Mouse (Mus musculus) neural tube, embryonic 12.5 days (tissue): ENCODE results near the gene Tspo. TPM values are rescaled to one million over a fixed set of nuclear protein-coding genes. Genes with fewer than 3 reads are reported as not detected.

Experiments used
- ATAC-seq: fragments of 200-750 bp; cut with Nextera tagmentation; 2 replicates; pipeline ENCODE4 v1.8.0; 2017; ENCODE audit warnings: low read depth, mild to moderate bottlenecking, moderate TSS enrichment, moderate library complexity; ENCODE audit not compliant: low FRiP score
- H3K27ac ChIP-seq: fragments of 300-500 bp; sonication (generic); 2 replicates; pipeline ENCODE4 v1.5.1; 2016
- H3K27me3 ChIP-seq: fragments of 300-500 bp; sonication (generic); replicated peaks from 2 replicates; pipeline ENCODE4 v1.6.1; 2016; ENCODE audit warnings: mild to moderate bottlenecking
- H3K36me3 ChIP-seq: fragments of 300-500 bp; sonication (generic); 2 replicates; pipeline ENCODE4 v1.6.1; 2016; ENCODE audit warnings: mild to moderate bottlenecking
- H3K4me1 ChIP-seq: fragments of 300-500 bp; sonication (generic); 2 replicates; pipeline ENCODE4 v1.6.1; 2016
- H3K4me2 ChIP-seq: fragments of 300-500 bp; sonication (generic); replicated peaks from 2 replicates; pipeline ENCODE4 v1.6.1; 2016; ENCODE audit warnings: mild to moderate bottlenecking
- H3K4me3 ChIP-seq: fragments of 300-500 bp; sonication (generic); 2 replicates; pipeline ENCODE4 v1.5.1; 2016
- H3K9ac ChIP-seq: fragments of 300-500 bp; sonication (generic); 2 replicates; pipeline ENCODE4 v1.6.1; 2016; ENCODE audit warnings: mild to moderate bottlenecking
- H3K9me3 ChIP-seq: fragments of 300-500 bp; sonication (generic); 2 replicates; pipeline ENCODE4 v1.6.1; 2016; ENCODE audit warnings: mild to moderate bottlenecking
- WGBS: fragments of 180-500 bp; shearing (Covaris S2); methylation state at CpG from one replicate; pipeline ENCODE4 v1.1.7; 2016; 5-methylcytosine and 5-hydroxymethylcytosine counted together
- polyA plus RNA-seq: library from polyadenylated mRNA; unstranded; fragments of >200 nt; fragmentation: Nextera tagmentation; extraction: Ambion mirVana; gene quantifications from 2 replicates; pipeline ENCODE4 v1.2.1, GENCODE M21; 2016

Gene Tspo
- polyA plus RNA-seq, 1 experiment from 2014 or later, result 15.7 TPM

- WGBS, result 77% methylated on average over 2 of the region's 2 CpGs
- Histone ChIP-seq H3K4me2 (no peak overlapping the region), H3K27me3 (no peaks in the 10 kb centered on the region), H3K9me3 (no peaks in the 10 kb centered on the region), H3K4me3 (no peak overlapping the region), H3K36me3 (peaks cover 72% of the 10 kb centered on the region), H3K27ac (no peak overlapping the region), H3K9ac (0 out of 2 replicates have a peak overlapping the region, but pooled peaks have one; percentile 33), H3K4me1 (0 out of 2 replicates have a peak, but pooled peaks cover 4% of the 10 kb centered on the region)
- no peak for ATAC-seq
These were observed 13.3 kb upstream of the Tspo start for GRCm38 (mm10) chr15:83550137-83550536.

- no peak overlapping the region for H3K4me3 ChIP-seq
- no peak overlapping the region for H3K27ac ChIP-seq
- H3K9ac ChIP-seq, result no peak overlapping the region
- H3K4me2 ChIP-seq, result no peak overlapping the region
- no peak for ATAC-seq
- H3K4me1 ChIP-seq, result 0 out of 2 replicates have a peak, but pooled peaks cover 4% of the 10 kb centered on the region
- H3K36me3 ChIP-seq, result peaks cover 35% of the 10 kb centered on the region
- no peaks in the 10 kb centered on the region for H3K9me3 ChIP-seq
- H3K27me3 ChIP-seq, result no peaks in the 10 kb centered on the region
These were observed 9.6 kb upstream of the Tspo start for GRCm38 (mm10) chr15:83553831-83554230.

- ATAC-seq, result peak; percentile 84
- peak overlapping the region; percentile 85 for H3K4me3 ChIP-seq
- H3K9ac ChIP-seq, result peak overlapping the region; percentile 94
- H3K36me3 ChIP-seq, result peaks cover 20% of the 10 kb centered on the region
- peak overlapping the region; percentile 81 for H3K27ac ChIP-seq
- WGBS, result 1% methylated on average over 74 of the region's 74 CpGs
- H3K4me1 ChIP-seq, result 0 out of 2 replicates have a peak, but pooled peaks cover 4% of the 10 kb centered on the region
- no peaks in the 10 kb centered on the region for H3K9me3 ChIP-seq
- no peaks in the 10 kb centered on the region for H3K27me3 ChIP-seq
- peak overlapping the region; percentile 74 for H3K4me2 ChIP-seq
These were observed 8.0 kb upstream of the Tspo start for GRCm38 (mm10) chr15:83555161-83555974.

GRCm38 (mm10) chr15:83560941-83561477 lies 2.4 kb upstream of the Tspo start:
- Histone ChIP-seq H3K4me3 (no peak overlapping the region), H3K9me3 (no peaks in the 10 kb centered on the region), H3K4me1 (peaks cover 15% of the 10 kb centered on the region), H3K9ac (no peak overlapping the region), H3K27ac (no peak overlapping the region), H3K27me3 (peaks cover 12% of the 10 kb centered on the region; the same call in 1 of the 2 replicates), H3K36me3 (no peaks in the 10 kb centered on the region), H3K4me2 (no peak overlapping the region)
- no peak for ATAC-seq
- WGBS, result 66% methylated on average over 5 of the region's 5 CpGs

GRCm38 (mm10) chr15:83562626-83563270 lies 644 bp upstream of the Tspo start:
- Histone ChIP-seq H3K9ac (no peak overlapping the region), H3K36me3 (no peaks in the 10 kb centered on the region), H3K27ac (no peak overlapping the region), H3K27me3 (peaks cover 12% of the 10 kb centered on the region; the same call in 1 of the 2 replicates), H3K9me3 (no peaks in the 10 kb centered on the region), H3K4me1 (peaks cover 15% of the 10 kb centered on the region), H3K4me3 (no peak overlapping the region), H3K4me2 (peak overlapping the region; percentile 86)
- 40% methylated on average over 15 of the region's 15 CpGs for WGBS
- no peak for ATAC-seq

GRCm38 (mm10) chr15:83563857-83564651 lies 662 bp downstream of the Tspo start:
- peaks cover 12% of the 10 kb centered on the region; the same call in 1 of the 2 replicates for H3K27me3 ChIP-seq
- no peak for ATAC-seq
- peak overlapping the region; percentile 40 for H3K9ac ChIP-seq
- 1% methylated on average over 27 of the region's 27 CpGs for WGBS
- no peak overlapping the region for H3K27ac ChIP-seq
- H3K4me3 ChIP-seq, result peak overlapping the region; percentile 21
- no peaks in the 10 kb centered on the region for H3K9me3 ChIP-seq
- H3K4me1 ChIP-seq, result peaks cover 15% of the 10 kb centered on the region
- peak overlapping the region; percentile 86 for H3K4me2 ChIP-seq
- H3K36me3 ChIP-seq, result no peaks in the 10 kb centered on the region

- Histone ChIP-seq H3K27ac (no peak overlapping the region), H3K36me3 (no peaks in the 10 kb centered on the region), H3K9ac (no peak overlapping the region), H3K27me3 (peaks cover 12% of the 10 kb centered on the region; the same call in 1 of the 2 replicates), H3K4me3 (no peak overlapping the region), H3K4me1 (peaks cover 15% of the 10 kb centered on the region), H3K9me3 (no peaks in the 10 kb centered on the region), H3K4me2 (no peak overlapping the region)
- ATAC-seq, result no peak
- 84% methylated on average over 3 of the region's 3 CpGs for WGBS
These were observed 2.0 kb downstream of the Tspo start for GRCm38 (mm10) chr15:83565434-83565833.

- H3K36me3 ChIP-seq, result no peaks in the 10 kb centered on the region
- no peak overlapping the region for H3K9ac ChIP-seq
- no peak overlapping the region for H3K27ac ChIP-seq
- H3K4me2 ChIP-seq, result no peak overlapping the region
- peaks cover 15% of the 10 kb centered on the region for H3K4me1 ChIP-seq
- no peaks in the 10 kb centered on the region for H3K9me3 ChIP-seq
- WGBS, result 80% methylated on average over 5 of the region's 5 CpGs
- ATAC-seq, result no peak
- no peak overlapping the region for H3K4me3 ChIP-seq
- H3K27me3 ChIP-seq, result peaks cover 12% of the 10 kb centered on the region; the same call in 1 of the 2 replicates
These were observed 2.6 kb downstream of the Tspo start for GRCm38 (mm10) chr15:83566006-83566405.

- Histone ChIP-seq H3K4me1 (peaks cover 15% of the 10 kb centered on the region), H3K9me3 (no peaks in the 10 kb centered on the region), H3K27me3 (peaks cover 12% of the 10 kb centered on the region; the same call in 1 of the 2 replicates), H3K9ac (no peak overlapping the region), H3K36me3 (no peaks in the 10 kb centered on the region), H3K4me2 (no peak overlapping the region), H3K4me3 (no peak overlapping the region), H3K27ac (no peak overlapping the region)
- ATAC-seq, result no peak
- 90% methylated on average over 3 of the region's 3 CpGs for WGBS
These were observed 4.3 kb downstream of the Tspo start for GRCm38 (mm10) chr15:83567728-83568127.

- Histone ChIP-seq H3K4me2 (no peak overlapping the region), H3K27ac (no peak overlapping the region), H3K4me1 (peaks cover 10% of the 10 kb centered on the region), H3K4me3 (no peak overlapping the region), H3K9ac (no peak overlapping the region), H3K36me3 (no peaks in the 10 kb centered on the region), H3K9me3 (no peaks in the 10 kb centered on the region), H3K27me3 (peaks cover 5% of the 10 kb centered on the region; the same call in 1 of the 2 replicates)
- 94% methylated on average over 5 of the region's 5 CpGs for WGBS
- no peak for ATAC-seq
These were observed 5.2 kb downstream of the Tspo start for GRCm38 (mm10) chr15:83568544-83568943.

GRCm38 (mm10) chr15:83569682-83570081 lies 6.3 kb downstream of the Tspo start:
- Histone ChIP-seq H3K27me3 (no peaks in the 10 kb centered on the region), H3K9me3 (no peaks in the 10 kb centered on the region), H3K4me2 (no peak overlapping the region), H3K4me1 (no peaks in the 10 kb centered on the region), H3K27ac (no peak overlapping the region), H3K4me3 (no peak overlapping the region), H3K9ac (no peak overlapping the region), H3K36me3 (peaks cover 6% of the 10 kb centered on the region)
- 61% methylated on average over 11 of the region's 11 CpGs for WGBS
- no peak for ATAC-seq
